Mouse (Mus musculus) activated CD4-positive, CD25-positive, alpha-beta regulatory T cell, adult 4 months (primary cell): Measurements from ENCODE around the gene Klhl29. TPM values are rescaled to one million over a fixed set of nuclear protein-coding genes. Genes with fewer than 3 reads are reported as not detected.

ENCODE experiments used
- ATAC-seq: one replicate; pipeline ENCODE4 v1.8.0; 2017
- polyA plus RNA-seq, 2 experiments: library from polyadenylated mRNA; unstranded; fragments of 100-300 nt; shearing (Covaris generic); gene quantifications; one replicate each; pipeline ENCODE4 v1.2.1; 2017

Gene Klhl29
- polyA plus RNA-seq, 2 experiments from 2014 or later: 0.09 to 0.28 TPM

DNA sequence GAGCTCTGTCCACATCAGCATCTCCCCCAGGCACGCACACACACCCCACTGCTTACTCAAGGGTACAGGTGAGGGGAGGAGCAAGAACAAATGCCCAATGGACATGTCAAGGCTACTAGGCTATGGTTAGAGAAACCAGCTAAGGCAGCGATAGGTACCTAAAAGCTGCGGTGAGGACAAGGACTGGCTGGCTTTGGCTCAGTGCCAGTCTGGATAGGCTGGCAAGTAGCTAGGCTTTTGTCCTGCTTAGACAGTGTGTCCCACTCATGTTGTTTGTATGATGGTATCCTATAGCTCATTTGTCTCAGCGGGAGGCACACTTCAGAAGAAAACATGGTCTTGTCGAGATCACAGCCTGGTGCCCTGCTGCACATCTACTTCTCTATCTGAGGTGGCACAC lies 258.9 kb downstream of the Klhl29 start:
- ATAC-seq: no peak

DNA sequence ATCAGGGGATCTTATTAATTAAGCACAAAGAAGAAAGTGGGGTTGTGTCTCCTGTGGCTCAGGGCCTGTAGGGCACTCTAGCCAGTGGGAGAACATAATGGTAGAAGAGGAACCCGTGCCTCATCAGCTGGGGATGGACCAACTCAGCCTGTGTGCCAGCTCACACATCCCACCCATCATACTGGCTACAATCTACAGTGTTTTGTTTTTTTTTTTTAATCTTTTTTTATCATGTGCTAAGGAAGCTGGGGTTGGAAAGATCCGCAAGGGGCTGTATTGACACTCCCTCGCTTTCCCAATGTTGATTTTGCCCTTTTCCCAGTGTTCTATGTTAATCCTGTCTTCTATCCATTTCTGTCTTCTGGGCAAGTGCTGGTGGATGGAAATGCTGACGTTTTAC lies 260.9 kb downstream of the Klhl29 start:
- ATAC-seq: no peak

DNA sequence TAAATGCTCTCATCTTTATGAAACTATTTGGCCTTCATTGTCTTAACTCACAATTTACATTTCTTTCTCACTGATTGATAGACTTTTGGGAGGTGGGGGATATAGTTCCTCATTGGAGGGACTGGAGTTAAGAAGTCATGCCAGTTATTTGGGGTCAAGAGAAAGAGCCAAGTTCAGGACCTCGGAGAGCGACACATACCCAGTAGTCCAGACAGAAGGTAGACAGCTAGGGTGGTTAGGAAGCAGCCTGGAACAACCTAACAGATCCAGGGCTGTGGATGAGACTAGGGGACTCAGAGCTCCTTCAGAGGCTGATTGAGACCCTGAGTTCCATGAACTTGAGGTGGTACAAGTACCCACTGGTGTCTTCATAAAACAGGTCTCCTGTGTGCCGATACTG lies 264.1 kb downstream of the Klhl29 start:
- no peak for ATAC-seq

DNA sequence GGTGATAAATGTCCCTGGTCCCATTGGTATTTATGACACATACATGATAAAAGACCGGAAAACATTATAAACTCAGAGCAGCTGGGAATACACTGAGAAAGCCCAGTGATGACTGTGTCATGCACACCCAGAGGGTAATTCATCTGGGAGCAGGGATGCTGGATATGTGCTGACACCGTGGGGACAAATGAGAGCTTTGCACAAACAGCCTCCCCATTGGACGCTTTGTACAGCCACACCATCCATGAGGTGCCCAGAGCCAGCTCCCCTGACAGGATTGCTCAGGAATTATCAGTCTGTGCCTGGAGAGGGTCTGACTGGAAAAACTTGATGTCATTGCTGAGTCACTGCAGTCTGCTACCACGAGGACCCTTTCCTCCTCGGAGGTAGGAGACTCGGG lies 266.9 kb downstream of the Klhl29 start:
- ATAC-seq: no peak

DNA sequence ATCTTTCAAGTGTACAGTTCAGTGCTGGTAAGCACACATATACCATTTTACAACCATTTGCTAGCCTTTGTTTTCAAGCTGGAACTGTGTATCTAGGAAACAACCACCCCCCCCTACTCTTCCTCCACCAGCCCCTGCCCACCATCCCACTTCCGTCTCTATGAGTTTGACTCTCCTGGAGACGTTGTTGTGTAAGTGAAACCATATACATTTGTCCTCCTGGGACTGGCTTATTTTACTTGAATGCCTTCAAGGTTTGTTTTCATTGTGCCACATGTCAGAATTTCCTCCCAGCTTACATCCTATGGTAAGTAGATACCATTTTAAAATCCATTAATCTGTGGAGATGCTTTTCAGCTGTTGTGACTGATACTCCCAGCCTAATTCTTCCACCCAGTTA lies 267.7 kb downstream of the Klhl29 start:
- ATAC-seq: no peak

DNA sequence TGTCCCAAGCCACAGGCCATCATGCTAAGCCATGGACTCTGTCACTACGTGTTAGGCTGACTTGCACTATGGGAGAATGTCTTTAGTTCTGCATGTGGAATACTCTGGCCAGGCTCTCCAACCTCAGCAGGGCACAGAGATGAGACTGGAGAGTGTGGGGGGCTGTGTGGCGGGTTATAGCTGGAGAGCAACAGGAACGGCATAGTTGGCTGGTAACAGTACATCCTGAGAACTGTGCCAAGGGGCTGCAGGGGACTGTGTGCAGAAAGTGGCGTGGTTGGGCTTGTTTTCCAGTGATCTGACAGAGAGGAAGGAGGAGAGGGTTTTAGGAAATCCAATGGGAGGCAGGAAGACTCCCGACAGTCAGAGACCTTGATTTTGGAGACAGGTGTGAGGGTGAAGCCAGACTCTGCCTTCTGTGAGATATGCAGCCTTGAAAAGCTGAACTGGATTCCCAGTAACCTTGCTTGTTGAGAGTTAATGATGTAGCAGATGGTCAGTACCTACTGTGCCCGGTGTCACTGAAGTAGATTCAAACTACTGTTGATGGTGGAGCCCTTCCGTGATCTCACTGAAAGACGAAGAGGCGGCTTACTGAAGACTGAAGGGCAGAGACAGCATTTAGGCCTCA lies 270.9 kb downstream of the Klhl29 start:
- ATAC-seq: no peak

DNA sequence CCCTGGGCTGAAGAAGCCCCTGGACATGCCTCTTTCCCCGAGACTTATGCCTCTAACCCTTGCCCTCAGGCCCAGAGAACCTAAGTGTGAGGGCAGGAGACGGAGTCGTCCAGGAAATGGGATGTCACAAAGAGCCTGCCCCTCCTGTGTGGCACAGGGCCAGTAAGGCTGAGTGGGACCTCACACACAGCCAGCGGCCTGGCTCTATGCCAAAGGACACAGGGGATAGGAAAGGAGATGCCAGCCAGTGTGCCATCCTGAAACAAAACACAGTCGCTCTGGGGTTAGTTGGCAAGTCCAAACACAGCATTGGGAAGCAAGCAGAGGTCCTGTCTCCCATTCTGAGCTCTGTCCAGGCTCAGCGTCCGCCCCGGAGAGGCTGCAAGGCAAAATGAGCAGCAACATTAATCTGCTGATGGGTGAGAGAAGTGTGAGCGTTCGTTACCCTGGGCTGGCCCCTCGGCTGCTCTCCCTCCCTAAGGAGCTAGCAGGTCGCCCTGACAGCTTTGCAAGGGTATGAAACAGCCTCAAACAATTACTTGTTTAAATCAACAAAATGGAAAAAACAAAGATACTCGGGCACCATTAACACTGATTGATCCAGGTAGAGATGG lies 274.0 kb downstream of the Klhl29 start:
- ATAC-seq: no peak

DNA sequence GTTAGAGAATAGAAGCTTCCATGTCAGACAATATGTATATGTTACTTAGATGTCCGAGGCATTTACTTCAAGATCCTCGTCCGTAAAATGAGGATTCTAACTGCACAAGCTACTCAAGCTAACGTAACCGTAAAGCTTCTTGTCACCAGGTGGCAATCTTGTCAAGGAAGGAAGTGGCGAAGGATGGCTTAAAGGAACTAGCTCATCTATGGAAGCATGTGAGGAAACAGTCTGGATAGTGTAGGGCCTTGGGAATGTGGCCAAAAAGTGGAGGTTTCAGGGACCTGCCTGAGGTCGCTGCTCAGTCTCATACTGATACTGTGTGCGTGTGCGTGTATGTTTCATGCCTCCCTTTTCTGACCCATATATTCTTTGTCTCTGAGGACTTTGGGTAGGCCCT lies 275.9 kb downstream of the Klhl29 start:
- ATAC-seq: no peak

DNA sequence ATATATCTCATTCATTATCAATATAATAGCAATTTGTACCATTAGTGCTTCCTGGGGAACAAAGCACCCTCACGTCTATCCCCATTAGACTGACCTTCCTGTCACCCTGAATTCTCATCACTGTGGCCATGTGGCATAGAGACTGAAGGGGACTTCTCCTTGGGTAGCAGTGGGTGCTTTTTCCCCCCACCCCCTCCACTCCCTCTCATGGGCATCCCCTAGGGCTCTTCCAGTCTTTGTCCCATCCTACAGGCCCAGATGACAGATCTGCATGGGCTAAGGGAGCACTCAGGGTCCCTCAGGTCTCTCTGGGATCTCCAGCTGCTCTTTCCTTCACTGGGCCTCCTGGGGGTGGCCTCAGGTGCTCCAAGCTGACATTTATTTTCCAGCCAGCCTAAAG lies 286.8 kb downstream of the Klhl29 start:
- ATAC-seq: no peak

DNA sequence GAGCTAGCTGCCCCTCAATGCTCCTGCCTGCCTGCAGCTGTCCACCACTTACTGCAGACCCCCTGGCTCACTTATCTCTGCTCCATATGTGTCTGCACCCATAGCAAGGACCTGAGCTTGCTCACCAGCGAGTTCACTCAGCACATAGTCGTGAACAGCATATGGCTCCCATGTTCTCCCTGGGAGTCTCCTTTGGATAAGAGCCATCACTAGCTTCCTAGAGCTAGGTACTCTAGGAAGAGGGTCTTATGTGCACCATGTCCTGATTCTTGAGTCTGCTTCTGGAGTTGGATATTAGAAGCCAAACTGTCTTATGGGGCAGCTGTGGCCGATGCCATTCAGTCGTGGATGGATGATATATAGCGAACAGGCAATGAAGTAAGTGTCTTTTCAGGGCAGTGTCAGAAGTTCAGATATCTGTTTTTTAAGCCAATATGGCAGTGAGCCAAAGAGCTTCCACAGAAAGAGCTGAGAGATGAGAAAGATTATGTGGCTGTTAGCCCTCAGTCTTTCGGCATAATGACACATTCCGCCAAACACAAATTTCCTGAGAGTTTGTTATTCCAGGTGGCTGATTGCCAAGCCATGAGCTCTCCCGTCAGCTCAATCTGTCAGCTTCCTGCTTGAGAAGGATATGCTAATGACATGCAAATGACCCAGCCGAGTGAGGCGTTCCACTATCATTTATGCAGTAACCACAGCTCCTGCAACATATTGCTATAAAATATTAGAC lies 287.5 kb downstream of the Klhl29 start:
- ATAC-seq: no peak

DNA sequence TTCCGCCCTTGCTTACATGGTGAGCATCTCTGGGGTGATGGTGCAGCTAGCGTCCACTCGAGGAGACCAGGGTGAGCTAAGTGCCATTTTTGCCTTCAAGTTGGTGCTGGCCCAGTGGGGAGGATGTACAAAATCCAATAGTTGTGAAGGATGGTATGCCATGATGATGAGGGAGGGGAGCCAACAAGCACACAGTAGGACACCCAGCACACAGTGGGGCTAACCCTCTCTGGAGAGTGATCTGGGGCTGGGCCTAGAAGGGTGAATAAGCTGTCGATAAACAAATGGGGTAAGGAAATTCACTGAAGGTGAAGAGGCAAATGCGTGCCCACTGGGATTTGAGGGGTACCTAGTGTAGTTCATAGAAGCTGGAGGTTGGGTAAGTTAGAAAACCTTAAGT lies 290.8 kb downstream of the Klhl29 start:
- no peak for ATAC-seq

DNA sequence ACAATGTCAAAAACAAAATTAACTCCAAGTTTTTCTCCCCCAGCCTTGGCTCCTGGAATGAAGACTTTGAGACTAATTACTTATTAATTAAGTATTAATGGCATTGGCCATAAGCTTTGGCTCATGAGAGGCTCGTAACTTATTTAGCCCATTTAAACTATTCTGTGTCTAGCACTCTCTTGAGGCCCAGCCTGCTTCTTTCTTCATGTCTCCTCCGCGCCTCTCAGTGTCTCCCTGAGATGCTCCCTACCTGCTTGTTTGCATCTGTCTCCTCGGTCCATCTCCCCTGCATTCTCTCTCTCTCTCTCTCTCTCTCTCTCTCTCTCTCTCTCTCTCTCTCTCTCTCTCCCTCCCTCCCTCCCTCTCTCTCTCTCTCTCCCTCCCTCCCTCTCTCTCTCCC lies 294.0 kb downstream of the Klhl29 start:
- no peak for ATAC-seq

DNA sequence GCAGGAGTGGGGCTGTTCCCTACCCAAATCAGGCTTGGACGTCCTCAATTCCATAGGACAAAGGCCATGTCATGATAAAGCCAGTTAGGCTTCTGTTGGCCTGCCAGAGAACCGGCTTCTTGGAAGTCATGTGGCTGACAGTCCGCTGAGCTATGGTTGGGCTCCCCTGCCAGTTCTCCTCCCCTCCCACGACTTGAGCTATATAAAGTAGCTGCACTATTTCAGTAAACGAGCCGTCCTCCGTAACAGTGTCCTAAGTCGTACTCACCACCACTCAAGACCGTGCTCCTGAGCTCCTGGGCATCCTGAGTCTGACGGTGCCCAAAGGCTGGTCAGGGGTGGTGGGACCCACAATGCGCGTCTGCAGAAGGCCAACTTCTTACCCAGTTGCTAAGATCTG lies 302.3 kb downstream of the Klhl29 start:
- ATAC-seq: no peak

DNA sequence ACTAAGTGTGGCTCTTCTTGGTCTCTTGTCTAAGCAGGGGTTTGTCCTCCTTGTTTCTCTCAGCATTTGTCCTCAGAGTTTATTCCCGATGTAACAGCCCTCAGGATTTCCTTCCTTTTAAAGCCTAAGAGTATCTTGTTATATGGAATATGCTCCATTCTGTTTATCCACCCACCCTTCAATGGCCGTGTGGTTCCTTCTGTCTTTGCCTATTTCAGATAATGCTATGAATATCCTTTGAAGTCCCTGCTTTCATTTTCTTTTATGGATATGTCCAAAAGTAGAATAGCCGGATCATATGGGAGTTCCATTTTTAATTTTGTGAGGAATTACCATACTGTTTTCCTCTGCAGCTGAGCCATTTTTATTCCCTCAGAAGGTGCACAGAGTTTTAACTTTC lies 305.4 kb downstream of the Klhl29 start:
- no peak for ATAC-seq

DNA sequence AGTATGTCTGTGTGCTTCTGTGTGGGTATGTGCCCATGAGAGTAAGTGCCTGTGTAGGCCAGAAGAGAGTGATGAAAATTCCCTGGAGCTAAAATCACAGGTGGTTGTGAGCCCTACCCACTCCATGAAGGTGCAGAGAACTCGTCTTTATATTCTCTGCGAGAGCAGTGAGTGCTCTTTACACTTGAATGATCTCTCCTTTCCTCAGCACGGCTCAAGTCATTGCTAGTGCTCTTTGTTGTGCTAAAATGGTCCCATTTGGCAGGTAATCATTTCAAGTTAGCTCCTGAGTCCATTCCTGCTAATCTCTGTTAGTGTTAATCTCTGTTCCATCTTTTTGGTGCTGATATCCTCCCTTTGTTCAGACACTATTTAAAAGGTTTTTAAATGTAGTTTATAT lies 307.9 kb downstream of the Klhl29 start:
- ATAC-seq: no peak

DNA sequence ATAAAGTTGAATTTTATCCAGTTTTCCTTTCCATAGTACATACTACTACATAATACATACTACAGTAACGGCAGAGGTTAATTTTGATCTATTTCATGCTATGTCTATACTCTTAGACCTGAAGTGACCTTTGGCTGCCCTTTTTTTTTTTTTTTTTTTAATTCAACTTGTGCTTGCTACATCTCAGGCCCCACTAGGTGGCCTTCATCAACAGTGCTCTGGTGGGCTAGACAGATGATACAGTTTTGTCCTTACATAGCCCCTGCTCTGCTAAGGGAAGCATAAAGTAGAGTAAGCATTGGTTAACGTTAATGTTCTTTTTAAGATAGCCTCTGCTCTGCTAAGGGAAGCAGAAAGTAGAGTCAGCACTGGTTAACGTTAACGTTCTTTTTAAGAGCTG lies 327.4 kb downstream of the Klhl29 start:
- ATAC-seq: no peak

DNA sequence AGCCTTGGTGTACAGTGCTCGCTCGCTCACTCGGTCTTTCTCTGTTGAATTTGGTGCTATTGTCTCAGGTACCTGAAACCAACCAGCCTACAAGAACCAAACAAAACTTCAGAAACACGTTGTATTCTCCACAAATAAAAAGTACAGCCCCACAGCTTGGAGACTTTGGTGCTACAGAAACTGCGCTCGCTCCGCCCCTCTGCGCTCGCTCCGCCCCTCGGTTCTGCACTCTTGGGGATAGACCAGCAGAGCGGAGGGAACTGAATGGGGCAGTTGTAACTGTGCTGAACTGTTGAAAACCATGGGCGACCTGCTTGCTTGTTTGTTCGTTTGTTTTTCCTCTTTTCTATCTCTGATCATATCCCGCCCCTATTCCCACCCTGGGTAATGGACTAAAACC lies 331.3 kb downstream of the Klhl29 start:
- ATAC-seq: no peak

DNA sequence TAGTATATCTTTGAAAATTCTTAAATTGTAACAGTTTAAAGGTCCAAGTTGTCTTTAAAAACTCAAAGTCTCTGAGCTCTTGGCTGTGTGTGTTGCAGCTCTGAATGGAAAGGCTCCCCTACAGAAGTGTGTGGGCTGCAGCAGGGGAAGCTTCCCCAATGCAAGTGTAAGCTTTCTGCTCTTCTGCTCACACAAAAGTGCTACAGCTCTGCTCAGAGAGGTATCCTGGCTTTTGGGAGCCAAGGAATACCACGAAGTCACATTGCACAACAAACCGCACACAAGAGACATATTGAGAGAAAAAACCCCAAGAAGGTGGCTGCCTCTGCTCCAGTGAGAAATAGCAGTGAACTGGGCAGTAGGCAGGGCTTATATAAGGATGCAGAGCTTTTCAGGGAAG lies 337.5 kb downstream of the Klhl29 start:
- no peak for ATAC-seq

DNA sequence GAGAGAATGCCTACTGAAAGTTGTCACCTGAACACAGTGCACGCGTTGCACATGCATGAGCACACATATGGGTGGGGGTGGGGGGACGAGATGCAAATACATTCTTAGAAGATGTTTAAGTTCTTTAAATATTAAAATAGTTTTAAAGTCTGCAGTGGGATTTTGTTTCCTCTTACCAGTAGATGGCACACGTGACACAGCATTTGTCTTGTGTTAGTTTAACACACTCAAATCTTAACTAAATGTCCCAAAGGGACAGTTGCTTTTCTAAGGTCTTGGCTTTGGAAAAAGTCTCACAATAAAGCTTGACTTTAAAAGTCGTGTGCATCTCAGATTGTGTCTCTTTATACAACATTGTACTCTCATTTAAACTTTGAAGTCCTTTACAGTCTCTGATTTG lies 346.4 kb downstream of the Klhl29 start:
- no peak for ATAC-seq
